Mouse (Mus musculus) liver, embryonic 14 days (tissue): ENCODE results near the gene Unc5a. TPM values are rescaled to one million over a fixed set of nuclear protein-coding genes. Genes with fewer than 3 reads are reported as not detected.

Experiments
- polyA plus RNA-seq: library from polyadenylated mRNA; depleted of rRNA; stranded (reverse); fragments of >200 nt; gene quantifications from 2 replicates; pipeline ENCODE4 v1.2.3, GENCODE M21; 2012; rRNA removed

Unc5a gene
- polyA plus RNA-seq = 0.36 TPM in 2 replicates

DNA sequence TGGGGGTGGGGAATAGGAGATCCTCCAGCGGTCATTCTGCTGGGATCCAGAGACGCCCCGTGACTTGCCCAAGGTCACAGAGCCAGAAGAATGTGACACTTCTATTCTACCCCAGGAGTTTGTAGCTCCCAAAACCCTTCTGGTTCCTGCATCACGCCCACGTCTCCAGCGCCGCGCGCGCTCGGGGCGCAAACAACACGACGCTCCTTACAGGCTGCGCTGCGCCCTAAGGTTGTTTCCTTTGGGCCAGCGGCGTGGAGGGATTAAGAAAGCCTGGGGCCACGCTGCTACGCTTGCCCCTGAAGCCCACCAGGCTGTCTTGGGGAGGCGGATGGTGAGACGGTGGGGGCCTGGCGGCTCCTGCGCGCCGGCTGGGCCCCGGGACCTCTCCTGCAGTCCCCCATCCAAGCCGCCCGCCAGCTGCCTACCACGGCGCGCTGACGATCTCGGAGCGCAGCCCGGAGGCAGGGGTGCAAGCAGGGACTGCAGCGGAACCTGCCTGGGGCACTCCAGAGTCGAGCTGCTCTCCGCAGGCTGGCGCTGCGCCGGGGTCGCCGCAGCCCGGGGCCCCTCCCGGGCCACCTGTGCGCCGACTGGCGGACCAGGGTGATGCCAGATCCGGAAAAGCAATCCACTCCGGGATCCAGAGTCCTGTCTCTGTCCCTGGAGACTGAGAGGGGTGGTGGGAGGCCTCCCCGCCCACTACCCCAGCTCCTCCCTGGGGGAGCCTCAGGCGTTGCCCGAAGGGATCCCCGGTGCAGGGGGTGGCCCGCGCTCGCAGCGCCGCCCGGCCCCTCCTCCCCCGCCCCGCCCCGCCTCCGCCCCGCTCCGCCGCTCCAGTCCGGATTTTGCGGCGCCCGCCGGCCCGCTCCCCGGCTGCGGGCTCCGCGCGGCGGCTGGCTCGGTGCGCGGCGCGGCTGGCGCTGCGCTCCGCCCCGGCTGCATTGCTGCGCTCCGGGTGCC, at the start of gene Unc5a:
Gene Unc5a, plus strand, starts transcription at position 881 of the 963 bp plus-strand sequence.

DNA sequence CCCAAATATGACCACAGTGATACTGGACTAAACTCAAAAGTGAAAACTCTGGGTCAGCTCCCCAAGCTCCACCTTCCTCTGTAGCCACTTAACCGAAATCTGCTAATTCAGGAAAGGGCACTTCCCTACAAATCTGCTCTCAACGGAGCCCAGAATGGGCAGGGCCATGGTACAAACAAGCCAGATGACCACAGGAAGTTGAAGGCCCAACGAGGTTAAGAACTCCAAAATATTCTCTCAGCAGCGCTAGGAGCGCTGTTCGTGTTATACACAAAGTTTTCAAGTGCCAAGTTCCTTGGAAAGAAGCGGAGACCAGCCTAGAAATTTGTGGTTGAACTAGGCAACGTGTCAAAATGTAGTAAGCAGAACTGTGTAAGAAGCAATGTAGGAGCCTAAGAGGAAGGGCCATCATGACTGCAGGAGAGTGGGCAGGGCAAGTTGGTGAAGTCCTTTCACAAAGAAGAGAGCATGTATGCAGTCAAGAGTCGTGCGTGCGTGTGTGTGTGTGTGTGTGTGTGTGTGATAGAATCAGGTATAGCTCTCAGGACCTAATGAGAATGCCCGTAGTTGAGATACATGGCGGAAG, 72.1 kb downstream of the Unc5a start, which contains the start of gene Hk3:
Gene Hk3, minus strand, starts transcription at position 192 of the 586 bp plus-strand sequence.

Other genes with a start within 250 kb of the Unc5a start
- gene Cdhr2, start 247.9 kb upstream of the Unc5a start, polyA plus RNA-seq = 6.0 and 6.7 TPM in 2 replicates
- gene Gprin1, start 199.5 kb upstream of the Unc5a start, polyA plus RNA-seq = 0.02 and 0.06 TPM in 2 replicates
- not detected in 2 replicates for gene Sncb, start 182.8 kb upstream of the Unc5a start, polyA plus RNA-seq
- gene Eif4e1b, start 165.4 kb upstream of the Unc5a start, polyA plus RNA-seq = not detected in 2 replicates
- gene Tspan17, start 160.0 kb upstream of the Unc5a start, polyA plus RNA-seq = 0.43 and 0.44 TPM in 2 replicates
- gene Hk3, start 72.0 kb downstream of the Unc5a start, polyA plus RNA-seq = 3.4 and 5.0 TPM in 2 replicates
- 12.7 and 14.9 TPM in 2 replicates for gene Uimc1, start 150.9 kb downstream of the Unc5a start, polyA plus RNA-seq
- 10.6 and 11.6 TPM in 2 replicates for gene Zfp346, start 155.9 kb downstream of the Unc5a start, polyA plus RNA-seq
- gene Gm17617, start 184.1 kb downstream of the Unc5a start, polyA plus RNA-seq = not detected in 2 replicates
- 3.7 and 4.2 TPM in 2 replicates for gene Fgfr4, start 203.2 kb downstream of the Unc5a start, polyA plus RNA-seq